Mouse (Mus musculus) regulatory T cell (primary cell): ENCODE results near the gene Alox8.

Experiments used
- in situ Hi-C: fragments of 300-600 bp; cut with MboI, MseI; formaldehyde crosslinking; loops from one replicate; pipeline ENCODE4 v1.15.1; 2025; ENCODE audit warnings: high pct_unique_total_duplicates

Alox8 gene

GRCm38 (mm10) chr11:69185031-69185430 is 12.6 kb downstream of the Alox8 start:
- in situ Hi-C loops = no loop called here

DNA sequence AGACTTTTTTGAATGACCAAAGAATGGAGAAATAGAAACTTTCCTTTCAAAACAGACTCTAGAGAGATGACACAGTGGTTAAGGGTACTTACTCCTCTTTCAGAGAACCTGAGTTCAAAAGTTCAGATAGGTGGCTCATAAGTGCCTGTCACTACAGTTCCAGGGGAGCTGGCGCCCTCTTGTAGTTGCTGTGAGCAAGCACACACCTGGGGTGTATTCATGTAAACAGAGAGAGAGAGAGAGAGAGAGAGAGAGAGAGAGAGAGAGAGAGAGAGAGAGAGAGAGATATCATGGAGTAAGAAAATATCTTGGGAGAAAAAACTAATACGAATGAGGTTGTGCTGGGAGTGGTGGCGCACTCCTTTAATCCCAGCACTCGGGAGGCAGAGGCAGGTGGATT is 17.5 kb downstream of the Alox8 start:
- in situ Hi-C loops = no loop called here

- in situ Hi-C loops = no loop called here
Observed at GRCm38 (mm10) chr11:69179512-69179911, 18.1 kb downstream of the Alox8 start.

GRCm38 (mm10) chr11:69178525-69178924 is 19.1 kb downstream of the Alox8 start:
- in situ Hi-C loops = no loop called here

DNA sequence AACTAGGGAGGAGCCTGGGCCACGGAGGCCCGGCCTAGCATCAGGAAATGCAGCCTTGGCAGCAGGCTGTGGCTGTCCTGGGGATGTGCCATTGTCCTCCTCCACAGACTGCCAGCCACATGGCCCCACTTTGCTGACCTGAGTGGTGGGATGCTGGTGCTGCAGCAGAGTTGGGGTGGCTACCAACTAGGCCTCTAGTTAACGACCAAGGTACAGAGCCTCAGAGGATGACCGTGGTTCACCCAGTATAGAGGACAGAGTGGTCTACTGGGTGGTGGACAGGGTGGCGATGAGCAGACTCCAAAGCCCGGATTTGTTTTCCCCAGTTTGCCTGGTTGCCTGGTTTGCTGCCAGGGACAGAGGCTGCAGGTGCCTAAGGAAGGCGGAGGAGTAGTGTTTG is 22.9 kb downstream of the Alox8 start:
- in situ Hi-C loops = no loop called here

- in situ Hi-C loops = no loop called here
Observed at GRCm38 (mm10) chr11:69172606-69173005, 25.0 kb downstream of the Alox8 start.

DNA sequence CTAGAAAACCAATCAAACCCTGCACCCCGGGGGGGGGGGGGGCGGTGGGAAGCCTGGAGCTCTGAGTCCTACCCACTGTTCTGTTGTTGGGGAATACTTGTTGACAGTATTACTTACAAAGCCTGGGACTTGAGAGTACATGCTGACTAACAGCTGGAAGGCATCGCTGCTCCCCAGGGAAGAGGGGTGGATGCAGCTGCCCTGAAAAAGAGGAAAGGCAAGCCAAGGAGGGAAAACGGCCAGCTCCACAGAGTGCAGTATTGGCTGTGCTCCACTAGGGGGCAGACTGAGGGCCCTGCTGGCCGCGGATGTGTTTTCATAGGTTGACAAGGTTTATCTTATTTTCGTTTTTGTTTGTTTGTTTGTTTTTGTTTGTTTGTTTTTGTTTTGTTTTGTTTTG is 26.0 kb downstream of the Alox8 start:
- in situ Hi-C loops = no loop called here

DNA sequence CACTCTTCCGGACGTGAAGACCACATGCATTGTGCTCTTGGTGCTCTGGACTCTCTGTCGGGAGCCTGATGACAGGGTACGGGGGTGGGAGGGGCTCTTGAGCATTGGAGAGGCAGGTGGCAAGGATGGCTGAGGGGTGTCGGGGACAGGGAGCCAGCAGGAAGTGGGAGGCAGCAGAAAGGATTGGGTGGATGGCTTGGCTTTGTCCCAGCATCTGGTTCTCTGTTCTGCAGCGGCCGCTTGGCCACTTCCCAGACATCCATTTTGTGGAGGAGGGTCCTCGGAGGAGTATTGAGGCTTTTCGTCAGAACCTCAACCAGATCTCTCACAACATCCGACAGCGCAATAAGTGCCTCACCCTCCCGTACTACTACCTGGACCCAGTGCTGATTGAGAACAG is 28.3 kb downstream of the Alox8 start:
- in situ Hi-C loops = no loop called here

- in situ Hi-C loops = loop anchor here (5.0 kb wide), 1 partner anchor 81 kb away; the partner anchor contains the start of gene Gucy2e
Observed at GRCm38 (mm10) chr11:69156800-69157199, 40.8 kb downstream of the Alox8 start, which contains the start of gene Alox12b. Gene Alox12b, plus strand, starts transcription at chr11:69156989.

- in situ Hi-C loops = loop anchor here (5.0 kb wide), 1 partner anchor 82 kb away; the partner anchor contains the start of gene Gucy2e
Observed at GRCm38 (mm10) chr11:69155351-69155750, 42.3 kb downstream of the Alox8 start.

- in situ Hi-C loops = no loop called here
Observed at GRCm38 (mm10) chr11:69153831-69154230, 43.8 kb downstream of the Alox8 start.

GRCm38 (mm10) chr11:69151004-69151403 is 46.6 kb downstream of the Alox8 start:
- in situ Hi-C loops = no loop called here

DNA sequence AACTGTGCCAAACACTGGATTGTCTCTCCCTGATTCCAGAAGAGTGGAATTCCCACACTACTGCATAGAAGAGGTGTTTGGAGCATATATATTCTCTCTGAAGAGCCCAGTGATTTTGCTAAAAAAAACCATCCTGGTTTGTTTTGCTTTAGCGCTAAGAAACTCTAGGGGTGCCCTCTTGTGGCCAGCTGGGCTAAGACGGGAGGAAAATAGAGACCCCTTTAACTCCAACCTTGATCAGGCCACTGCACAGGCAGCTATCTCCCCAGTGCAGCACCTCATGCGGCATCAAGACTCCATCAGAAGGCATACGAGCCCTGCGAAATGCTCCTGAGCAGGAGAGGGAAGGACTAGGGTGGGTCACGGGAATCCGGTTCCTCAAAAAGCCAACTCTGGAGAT is 47.2 kb downstream of the Alox8 start:
- in situ Hi-C loops = no loop called here

GRCm38 (mm10) chr11:69149728-69150127 is 47.9 kb downstream of the Alox8 start:
- in situ Hi-C loops = no loop called here

DNA sequence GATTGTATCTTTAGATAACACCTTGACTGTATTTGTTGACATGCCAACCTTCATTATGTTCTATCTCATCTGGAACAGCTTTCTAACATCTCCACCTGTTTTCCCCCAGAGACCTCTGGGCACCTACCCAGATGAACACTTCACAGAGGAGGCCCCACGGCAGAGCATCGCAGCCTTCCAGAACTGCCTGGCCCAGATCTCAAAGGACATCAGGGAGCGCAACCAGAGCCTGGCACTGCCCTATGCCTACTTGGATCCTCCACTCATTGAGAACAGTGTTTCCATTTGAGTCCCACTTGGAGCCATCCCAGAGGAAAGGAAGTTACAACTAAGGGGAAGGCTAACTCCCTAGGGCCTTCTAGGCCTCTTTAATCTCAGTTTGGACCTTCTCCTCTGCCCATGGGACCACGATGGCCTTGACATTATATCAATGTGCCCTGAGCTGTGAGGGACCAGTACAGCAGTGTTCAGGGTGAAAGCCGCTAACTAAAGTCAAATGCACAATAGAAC is 49.1 kb downstream of the Alox8 start:
- in situ Hi-C loops = no loop called here

GRCm38 (mm10) chr11:69147546-69147945 is 50.1 kb downstream of the Alox8 start:
- in situ Hi-C loops = no loop called here

GRCm38 (mm10) chr11:69135361-69135760 is 62.3 kb downstream of the Alox8 start:
- in situ Hi-C loops = no loop called here

- in situ Hi-C loops = no loop called here
Observed at GRCm38 (mm10) chr11:69134622-69134968, 63.0 kb downstream of the Alox8 start.
